Mouse (Mus musculus) embryonic facial prominence, embryonic 14.5 days (tissue): ENCODE measurements around the gene Gtf3c6. TPM values are rescaled to one million over a fixed set of nuclear protein-coding genes. Genes with fewer than 3 reads are reported as not detected.

Experiments used
- ATAC-seq: fragments of 200-750 bp; cut with Nextera tagmentation; 2 replicates; pipeline ENCODE4 v1.8.0; 2017; ENCODE audit warnings: low read depth, moderate number of reproducible peaks, moderate TSS enrichment
- DNase-seq: peaks from one replicate; pipeline ENCODE4 v3.0.0-alpha.2; 2015; ENCODE audit warnings: low spot score
- H3K27ac ChIP-seq: fragments of 300-500 bp; sonication (generic); replicated peaks from 2 replicates; pipeline ENCODE4 v1.5.1; 2014; ENCODE audit warnings: low read depth, mild to moderate bottlenecking, low read length, moderate library complexity
- H3K27me3 ChIP-seq: fragments of 300-500 bp; sonication (generic); replicated peaks from 2 replicates; pipeline ENCODE4 v1.6.1; 2014; ENCODE audit warnings: low read length; ENCODE audit not compliant: control insufficient read depth, insufficient read depth
- H3K36me3 ChIP-seq: fragments of 300-500 bp; sonication (generic); 2 replicates; pipeline ENCODE4 v1.6.1; 2014; ENCODE audit warnings: low read length, mixed read lengths; ENCODE audit not compliant: control insufficient read depth, insufficient read depth
- H3K4me1 ChIP-seq: fragments of 300-500 bp; sonication (generic); 2 replicates; pipeline ENCODE4 v1.6.1; 2014; ENCODE audit warnings: antibody characterized with exemption, low read length; ENCODE audit not compliant: control insufficient read depth, insufficient read depth
- H3K4me2 ChIP-seq: fragments of 300-500 bp; sonication (generic); 2 replicates; pipeline ENCODE4 v1.6.1; 2014; ENCODE audit warnings: low read depth, mild to moderate bottlenecking, low read length, moderate library complexity, mixed read lengths
- H3K4me3 ChIP-seq: fragments of 300-500 bp; sonication (generic); 2 replicates; pipeline ENCODE4 v1.5.1; 2014; ENCODE audit warnings: low read depth, mild to moderate bottlenecking, low read length
- H3K9ac ChIP-seq: fragments of 300-500 bp; sonication (generic); 2 replicates; pipeline ENCODE4 v1.6.1; 2014; ENCODE audit warnings: low read depth, mild to moderate bottlenecking, low read length, moderate library complexity, mixed read lengths
- H3K9me3 ChIP-seq: fragments of 300-500 bp; sonication (generic); 2 replicates; pipeline ENCODE4 v1.6.1; 2016; ENCODE audit warnings: low read length; ENCODE audit not compliant: control insufficient read depth
- WGBS: fragments of 180-500 bp; shearing (Covaris S2); extraction: QIAGEN DNeasy Blood & Tissue Kit; methylation state at CpG from one replicate; pipeline ENCODE4 v1.1.7; 2014; 5-methylcytosine and 5-hydroxymethylcytosine counted together
- polyA plus RNA-seq: library from polyadenylated mRNA; unstranded; fragments of >200 nt; fragmentation: Nextera tagmentation; extraction: Ambion mirVana; gene quantifications from 2 replicates; pipeline ENCODE4 v1.2.1, GENCODE M21; 2014

The Gtf3c6 gene
- polyA plus RNA-seq, 1 experiment from 2014 or later, result 82.5 TPM

DNA sequence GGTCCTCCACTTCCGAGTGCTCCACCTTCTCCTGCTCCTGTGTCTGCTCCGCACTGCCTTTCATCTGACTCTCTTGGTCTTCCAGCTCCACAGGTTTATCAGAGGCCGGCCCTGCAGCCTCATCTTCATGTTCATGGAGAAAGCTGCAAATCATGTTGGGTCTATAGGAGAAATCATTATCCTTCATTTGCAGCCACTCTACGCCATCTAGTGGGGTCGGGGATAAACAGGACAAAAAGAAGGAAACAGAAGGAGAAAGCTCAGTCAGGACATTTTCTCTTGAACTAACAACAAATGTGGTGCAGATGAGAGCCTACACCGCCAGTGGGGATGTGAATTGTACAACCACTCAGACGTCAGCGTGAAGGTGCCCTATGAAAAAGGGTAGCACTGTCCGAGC lies 8.3 kb downstream of the Gtf3c6 start:
- H3K4me1 ChIP-seq, result peaks cover 9% of the 10 kb centered on the region; the same call in 1 of the 2 replicates
- ATAC-seq, result no peak
- peaks cover 67% of the 10 kb centered on the region for H3K36me3 ChIP-seq
- no peak overlapping the region for H3K4me3 ChIP-seq
- 85% methylated on average over 9 of the region's 9 CpGs for WGBS
- H3K9me3 ChIP-seq, result no peaks in the 10 kb centered on the region
- no peaks in the 10 kb centered on the region for H3K27me3 ChIP-seq
- H3K27ac ChIP-seq, result no peak overlapping the region
- no peak overlapping the region for H3K9ac ChIP-seq
- H3K4me2 ChIP-seq, result no peak overlapping the region
- no peak for DNase-seq

- Histone ChIP-seq H3K4me2 (peak overlapping the region; percentile 73), H3K27me3 (no peaks in the 10 kb centered on the region), H3K4me1 (peaks cover 9% of the 10 kb centered on the region; the same call in 1 of the 2 replicates), H3K9me3 (no peaks in the 10 kb centered on the region), H3K9ac (peak overlapping the region; percentile 72), H3K4me3 (peak overlapping the region; percentile 69), H3K27ac (peak overlapping the region; percentile 46; the same call in 1 of the 2 replicates), H3K36me3 (peaks cover 66% of the 10 kb centered on the region)
- WGBS, result 30% methylated on average over 11 of the region's 11 CpGs
- ATAC-seq (0 out of 2 replicates have a peak, but pooled peaks have one; percentile 15), DNase-seq (no peak)
These were observed 10.7 kb downstream of the Gtf3c6 start for GRCm38 (mm10) chr10:40247166-40247716.

GRCm38 (mm10) chr10:40246374-40247165 lies 11.3 kb downstream of the Gtf3c6 start, which contains the start of gene Rpf2:
Gene Rpf2, minus strand, starts transcription at chr10:40247036.
- Histone ChIP-seq H3K27ac (peak within 1 kb of the TSS; percentile 49; the same call in 1 of the 2 replicates), H3K4me1 (peaks cover 9% of the 10 kb centered on the region; the same call in 1 of the 2 replicates), H3K27me3 (no peaks in the 10 kb centered on the region), H3K9me3 (no peaks in the 10 kb centered on the region), H3K4me3 (peak within 1 kb of the TSS; percentile 69), H3K9ac (peak within 1 kb of the TSS; percentile 72), H3K36me3 (peaks cover 65% of the 10 kb centered on the region), H3K4me2 (peak within 1 kb of the TSS; percentile 73)
- under 1% methylated on average over 53 of the region's 54 CpGs for WGBS
- peak; percentile 96 for DNase-seq
- peak; percentile 94 for ATAC-seq

- 92% methylated on average over 5 of the region's 5 CpGs for WGBS
- no peak for DNase-seq
- no peak overlapping the region for H3K4me3 ChIP-seq
- ATAC-seq, result no peak
- H3K36me3 ChIP-seq, result peaks cover 85% of the 10 kb centered on the region
- no peaks in the 10 kb centered on the region for H3K9me3 ChIP-seq
- no peaks in the 10 kb centered on the region for H3K4me1 ChIP-seq
- H3K4me2 ChIP-seq, result no peak overlapping the region
- no peaks in the 10 kb centered on the region for H3K27me3 ChIP-seq
- H3K27ac ChIP-seq, result no peak overlapping the region
- H3K9ac ChIP-seq, result no peak overlapping the region
These were observed 20.1 kb downstream of the Gtf3c6 start for GRCm38 (mm10) chr10:40237826-40238225.

GRCm38 (mm10) chr10:40233241-40233640 lies 24.7 kb downstream of the Gtf3c6 start:
- DNase-seq, result no peak
- H3K4me1 ChIP-seq, result no peaks in the 10 kb centered on the region
- H3K4me2 ChIP-seq, result no peak overlapping the region
- peaks cover 69% of the 10 kb centered on the region for H3K36me3 ChIP-seq
- 81% methylated on average over 3 of the region's 3 CpGs for WGBS
- H3K9ac ChIP-seq, result no peak overlapping the region
- ATAC-seq, result no peak
- H3K9me3 ChIP-seq, result no peaks in the 10 kb centered on the region
- no peak overlapping the region for H3K4me3 ChIP-seq
- H3K27ac ChIP-seq, result no peak overlapping the region
- H3K27me3 ChIP-seq, result no peaks in the 10 kb centered on the region

- 70% methylated on average over 7 of the region's 7 CpGs for WGBS
- peaks cover 67% of the 10 kb centered on the region for H3K36me3 ChIP-seq
- no peak overlapping the region for H3K4me2 ChIP-seq
- no peak overlapping the region for H3K27ac ChIP-seq
- no peaks in the 10 kb centered on the region for H3K27me3 ChIP-seq
- H3K4me1 ChIP-seq, result no peaks in the 10 kb centered on the region
- H3K4me3 ChIP-seq, result no peak overlapping the region
- no peak for ATAC-seq
- no peak overlapping the region for H3K9ac ChIP-seq
- DNase-seq, result no peak
- H3K9me3 ChIP-seq, result no peaks in the 10 kb centered on the region
These were observed 25.5 kb downstream of the Gtf3c6 start for GRCm38 (mm10) chr10:40232442-40232841.

GRCm38 (mm10) chr10:40229725-40230124 lies 28.2 kb downstream of the Gtf3c6 start:
- H3K36me3 ChIP-seq, result peaks cover 64% of the 10 kb centered on the region
- ATAC-seq (no peak), DNase-seq (no peak)
- H3K4me1 ChIP-seq, result no peaks in the 10 kb centered on the region
- WGBS, result 92% methylated on average over 1 of the region's 1 CpGs
- H3K27me3 ChIP-seq, result no peaks in the 10 kb centered on the region
- H3K9me3 ChIP-seq, result no peaks in the 10 kb centered on the region
- no peak overlapping the region for H3K4me3 ChIP-seq
- no peak overlapping the region for H3K9ac ChIP-seq
- H3K27ac ChIP-seq, result no peak overlapping the region
- no peak overlapping the region for H3K4me2 ChIP-seq

GRCm38 (mm10) chr10:40227660-40228303 lies 30.1 kb downstream of the Gtf3c6 start:
- Histone ChIP-seq H3K27ac (peak overlapping the region; percentile 65), H3K4me3 (no peak overlapping the region), H3K4me1 (no peaks in the 10 kb centered on the region), H3K9ac (no peak overlapping the region), H3K4me2 (no peak overlapping the region), H3K27me3 (no peaks in the 10 kb centered on the region), H3K36me3 (peaks cover 67% of the 10 kb centered on the region), H3K9me3 (no peaks in the 10 kb centered on the region)
- 65% methylated on average over 4 of the region's 4 CpGs for WGBS
- ATAC-seq, result no peak
- DNase-seq, result peak; percentile 83
